Mouse (Mus musculus) hematopoietic stem cell, adult 5-6 weeks (primary cell): ENCODE data around the gene Ak1. TPM values are rescaled to one million over a fixed set of nuclear protein-coding genes. Genes with fewer than 3 reads are reported as not detected.

Source experiments
- ATAC-seq, 2 experiments: fragments of 125-278 bp in 1 of 2; replicated peaks in 1 of 2; 2 replicates each; pipeline ENCODE4 v1.8.0; 2016 to 2017; ENCODE audit warnings: inconsistent platforms in 2 of 2, mild to moderate bottlenecking in 2 of 2, moderate number of reproducible peaks in 2 of 2, low read depth in 1 of 2, moderate TSS enrichment in 1 of 2; ENCODE audit not compliant: low FRiP score in 2 of 2, poor library complexity in 2 of 2, severe bottlenecking in 2 of 2, insufficient read depth in 1 of 2, low TSS enrichment in 1 of 2
- total RNA-seq: library from RNA; stranded (forward); fragments of 172-1452, 232-1000 nt; gene quantifications from 2 replicates; pipeline ENCODE4 v1.2.3, GENCODE M21; 2017

The Ak1 gene
- 13.1 and 15.8 TPM in 2 replicates for total RNA-seq

GRCm38 (mm10) chr2:32621517-32621859 lies at the start of gene Ak1:
Gene Ak1, plus strand, starts transcription at chr2:32621758.
- peak in 1 of 2 experiments; percentile 4; a peak in 1 of 4 replicates for ATAC-seq

- no peak for ATAC-seq
These were observed 49.4 kb upstream of the Ak1 start for GRCm38 (mm10) chr2:32572196-32572595.

- no peak for ATAC-seq
These were observed 47.1 kb upstream of the Ak1 start, which contains the start of gene Pip5kl1 for GRCm38 (mm10) chr2:32574497-32574896. Gene Pip5kl1, plus strand, starts transcription at chr2:32574797.

- ATAC-seq = 0 out of 4 replicates have a peak, but pooled peaks of 1 of the 2 experiments have one; percentile 32
These were observed 46.5 kb upstream of the Ak1 start for GRCm38 (mm10) chr2:32574901-32575585.

GRCm38 (mm10) chr2:32575586-32576160 lies 45.9 kb upstream of the Ak1 start, which contains the start of gene 9430097D07Rik:
Gene 9430097D07Rik, minus strand, starts transcription at chr2:32575684.
- ATAC-seq = peak; percentile 35 to 63; a peak in 3 of 4 replicates

- no peak for ATAC-seq
These were observed 45.0 kb upstream of the Ak1 start for GRCm38 (mm10) chr2:32576532-32576931.

- ATAC-seq = no peak
These were observed 43.2 kb upstream of the Ak1 start for GRCm38 (mm10) chr2:32578146-32579046.

- ATAC-seq = no peak
These were observed 40.0 kb upstream of the Ak1 start for GRCm38 (mm10) chr2:32581450-32582095.

GRCm38 (mm10) chr2:32582830-32583799 lies 38.4 kb upstream of the Ak1 start:
- ATAC-seq = peak; percentile 73 to 81

- no peak for ATAC-seq
These were observed 36.3 kb upstream of the Ak1 start for GRCm38 (mm10) chr2:32585149-32585714.

- peak; percentile 75 to 76 for ATAC-seq
These were observed 34.6 kb upstream of the Ak1 start, which contains the start of gene St6galnac4 for GRCm38 (mm10) chr2:32586871-32587351. Gene St6galnac4, plus strand, starts transcription at chr2:32587095.

GRCm38 (mm10) chr2:32587731-32588321 lies 33.7 kb upstream of the Ak1 start:
- peak; percentile 35 to 57; a peak in 3 of 4 replicates for ATAC-seq

- ATAC-seq = no peak
These were observed 32.3 kb upstream of the Ak1 start for GRCm38 (mm10) chr2:32589213-32589795.

GRCm38 (mm10) chr2:32590224-32590623 lies 31.3 kb upstream of the Ak1 start:
- no peak for ATAC-seq

- ATAC-seq = no peak
These were observed 30.3 kb upstream of the Ak1 start for GRCm38 (mm10) chr2:32591249-32591648.
